Mouse (Mus musculus) embryonic facial prominence, embryonic 11.5 days (tissue): ENCODE results near the gene Smim6. TPM values are rescaled to one million over a fixed set of nuclear protein-coding genes. Genes with fewer than 3 reads are reported as not detected.
A peak's percentile ranks its signal among the peaks of the same experiment; 100 is the strongest.

Experiments used
- ATAC-seq: fragments of 200-750 bp; cut with Nextera tagmentation; replicated peaks from 2 replicates; pipeline ENCODE4 v1.8.0; 2017; ENCODE audit warnings: low read depth; ENCODE audit not compliant: insufficient number of reproducible peaks, low FRiP score, low TSS enrichment
- DNase-seq: peaks from one replicate; pipeline ENCODE4 v3.0.0-alpha.2; 2015; ENCODE audit warnings: low spot score
- H3K27ac ChIP-seq: fragments of 300-500 bp; sonication (generic); replicated peaks from 2 replicates; pipeline ENCODE4 v1.5.1; 2014; ENCODE audit warnings: mild to moderate bottlenecking, low read depth, low read length, control low read depth
- H3K27me3 ChIP-seq: fragments of 300-500 bp; sonication (generic); 2 replicates; pipeline ENCODE4 v1.6.1; 2014; ENCODE audit warnings: mild to moderate bottlenecking, low read length, moderate library complexity, mixed read lengths; ENCODE audit not compliant: control insufficient read depth, insufficient read depth
- H3K36me3 ChIP-seq: fragments of 300-500 bp; sonication (generic); replicated peaks from 2 replicates; pipeline ENCODE4 v1.6.1; 2014; ENCODE audit warnings: low read depth, mild to moderate bottlenecking, low read length, moderate library complexity, mixed read lengths; ENCODE audit not compliant: control insufficient read depth, insufficient read depth
- H3K4me1 ChIP-seq: fragments of 300-500 bp; sonication (generic); 2 replicates; pipeline ENCODE4 v1.6.1; 2014; ENCODE audit warnings: low read length, mixed read lengths; ENCODE audit not compliant: control insufficient read depth, insufficient read depth
- H3K4me2 ChIP-seq: fragments of 300-500 bp; sonication (generic); 2 replicates; pipeline ENCODE4 v1.6.1; 2014; ENCODE audit warnings: low read depth, mild to moderate bottlenecking, control low read depth, low read length, moderate library complexity
- H3K4me3 ChIP-seq: fragments of 300-500 bp; sonication (generic); 2 replicates; pipeline ENCODE4 v1.5.1; 2014; ENCODE audit warnings: low read depth, low read length, control low read depth
- H3K9ac ChIP-seq: fragments of 300-500 bp; sonication (generic); replicated peaks from 2 replicates; pipeline ENCODE4 v1.6.1; 2014; ENCODE audit warnings: mild to moderate bottlenecking, control low read depth, low read length
- H3K9me3 ChIP-seq: fragments of 300-500 bp; sonication (generic); replicated peaks from 2 replicates; pipeline ENCODE4 v1.6.1; 2016; ENCODE audit warnings: mild to moderate bottlenecking, low read length, inconsistent platforms, mixed read lengths; ENCODE audit not compliant: control insufficient read depth
- WGBS: fragments of 180-500 bp; shearing (Covaris S2); extraction: QIAGEN DNeasy Blood & Tissue Kit; methylation state at CpG from one replicate; pipeline ENCODE4 v1.1.7; 2014; 5-methylcytosine and 5-hydroxymethylcytosine counted together
- polyA plus RNA-seq: library from polyadenylated mRNA; unstranded; fragments of >200 nt; fragmentation: Nextera tagmentation; extraction: Ambion mirVana; gene quantifications from 2 replicates; pipeline ENCODE4 v1.2.1, GENCODE M21; 2014

Gene Smim6
- polyA plus RNA-seq, 1 experiment from 2014 or later: 0.21 TPM

DNA sequence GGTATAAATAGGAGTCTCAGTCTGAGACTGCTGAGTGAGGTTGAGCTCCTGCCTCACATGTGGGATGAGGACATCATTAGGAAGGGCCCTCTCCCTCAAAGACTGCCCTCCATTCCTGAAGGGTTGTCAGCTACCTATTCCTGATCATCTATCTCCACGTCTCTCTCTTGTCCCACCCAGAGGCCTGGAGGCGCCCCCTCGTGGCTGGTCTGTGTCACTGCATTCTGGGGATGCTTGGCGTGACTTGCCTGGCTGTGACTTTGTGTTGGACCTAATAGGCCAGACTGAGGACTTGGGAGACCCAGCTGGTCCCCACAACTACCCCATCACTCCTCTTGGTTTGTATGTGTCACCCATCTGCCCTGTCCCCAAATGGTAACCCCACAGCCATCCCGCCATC, 30.8 kb upstream of the Smim6 start:
- H3K9ac ChIP-seq: no peak overlapping the region
- no peak overlapping the region for H3K27ac ChIP-seq
- peaks cover 8% of the 10 kb centered on the region; the same call in 1 of the 2 replicates for H3K27me3 ChIP-seq
- DNase-seq (peak; percentile 28), ATAC-seq (no peak)
- 20% methylated on average over 5 of the region's 5 CpGs for WGBS
- no peaks in the 10 kb centered on the region for H3K4me1 ChIP-seq
- no peaks in the 10 kb centered on the region for H3K9me3 ChIP-seq
- H3K4me3 ChIP-seq: no peak overlapping the region
- no peaks in the 10 kb centered on the region for H3K36me3 ChIP-seq
- H3K4me2 ChIP-seq: no peak overlapping the region

- no peak for ATAC-seq
- peaks cover 8% of the 10 kb centered on the region; the same call in 1 of the 2 replicates for H3K27me3 ChIP-seq
- WGBS: 39% methylated on average over 15 of the region's 17 CpGs
Observed at GRCm38 (mm10) chr11:115883251-115883650, 28.6 kb upstream of the Smim6 start.

GRCm38 (mm10) chr11:115884361-115884760, 27.5 kb upstream of the Smim6 start:
- no peak for DNase-seq
- H3K4me1 ChIP-seq: no peaks in the 10 kb centered on the region
- no peaks in the 10 kb centered on the region for H3K9me3 ChIP-seq
- no peak overlapping the region for H3K9ac ChIP-seq
- no peak for ATAC-seq
- H3K27ac ChIP-seq: no peak overlapping the region
- WGBS: 95% methylated on average over 3 of the region's 3 CpGs
- peaks cover 8% of the 10 kb centered on the region; the same call in 1 of the 2 replicates for H3K27me3 ChIP-seq
- H3K36me3 ChIP-seq: no peaks in the 10 kb centered on the region
- no peak overlapping the region for H3K4me3 ChIP-seq
- H3K4me2 ChIP-seq: no peak overlapping the region

More at GRCm38 (mm10) chr11:115883251-115883650, 28.6 kb upstream of the Smim6 start:
- no peaks in the 10 kb centered on the region for H3K9me3 ChIP-seq
- H3K9ac ChIP-seq: no peak overlapping the region
- H3K4me2 ChIP-seq: no peak overlapping the region
- no peak overlapping the region for H3K4me3 ChIP-seq
- no peak overlapping the region for H3K27ac ChIP-seq
- H3K36me3 ChIP-seq: no peaks in the 10 kb centered on the region
- DNase-seq: no peak
- H3K4me1 ChIP-seq: no peaks in the 10 kb centered on the region

- peaks cover 8% of the 10 kb centered on the region; the same call in 1 of the 2 replicates for H3K27me3 ChIP-seq
- no peaks in the 10 kb centered on the region for H3K4me1 ChIP-seq
- no peak overlapping the region for H3K9ac ChIP-seq
- no peak overlapping the region for H3K4me3 ChIP-seq
- ATAC-seq: no peak
- H3K9me3 ChIP-seq: no peaks in the 10 kb centered on the region
- 76% methylated on average over 11 of the region's 11 CpGs for WGBS
- no peak overlapping the region for H3K27ac ChIP-seq
- no peak for DNase-seq
- H3K4me2 ChIP-seq: no peak overlapping the region
- H3K36me3 ChIP-seq: no peaks in the 10 kb centered on the region
Observed at GRCm38 (mm10) chr11:115885281-115885680, 26.5 kb upstream of the Smim6 start.

DNA sequence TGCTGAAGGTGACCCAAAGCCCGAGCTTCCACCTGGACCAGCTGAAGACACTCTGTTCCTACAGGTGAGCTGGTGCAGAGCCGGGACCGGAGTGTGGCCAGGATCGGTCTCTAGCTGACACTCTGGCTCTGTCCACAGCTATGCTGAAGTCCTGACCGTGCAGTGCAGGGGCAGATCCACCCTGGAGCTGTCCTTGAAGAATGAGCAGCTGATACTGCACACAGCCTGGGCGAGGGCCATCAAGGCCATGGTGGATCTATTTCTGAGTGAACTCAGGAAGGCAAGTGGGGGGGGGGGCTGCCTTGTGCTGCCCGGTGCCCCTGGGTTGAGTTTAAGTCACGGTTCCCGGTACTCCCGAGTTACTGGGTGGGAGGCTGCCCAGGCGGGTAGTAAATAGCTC, 25.4 kb upstream of the Smim6 start:
- H3K4me1 ChIP-seq: no peaks in the 10 kb centered on the region
- H3K4me2 ChIP-seq: no peak overlapping the region
- DNase-seq (no peak), ATAC-seq (no peak)
- no peaks in the 10 kb centered on the region for H3K36me3 ChIP-seq
- peaks cover 8% of the 10 kb centered on the region; the same call in 1 of the 2 replicates for H3K27me3 ChIP-seq
- H3K9me3 ChIP-seq: no peaks in the 10 kb centered on the region
- H3K4me3 ChIP-seq: no peak overlapping the region
- WGBS: 83% methylated on average over 11 of the region's 11 CpGs
- no peak overlapping the region for H3K9ac ChIP-seq
- H3K27ac ChIP-seq: no peak overlapping the region

DNA sequence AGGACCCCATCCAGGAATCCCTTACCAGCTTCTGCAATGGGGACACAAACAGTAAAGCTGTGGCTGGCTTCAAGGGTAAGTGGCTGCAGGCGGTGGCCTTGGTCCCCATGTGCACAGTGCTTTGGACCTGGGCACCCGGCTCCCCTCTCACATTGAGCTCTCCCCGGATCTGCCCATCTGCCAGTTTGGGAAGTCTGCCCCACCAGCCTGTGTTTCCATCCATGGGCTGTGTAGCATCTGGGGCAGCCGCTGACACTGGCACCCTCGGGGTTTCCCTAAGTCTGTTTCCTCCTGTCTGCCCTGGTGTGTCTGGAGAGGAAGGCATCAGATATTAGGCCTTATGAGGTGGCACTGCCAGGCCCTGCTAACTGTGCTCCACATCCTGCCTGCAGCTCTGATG, 23.8 kb upstream of the Smim6 start:
- 91% methylated on average over 5 of the region's 5 CpGs for WGBS
- ATAC-seq (no peak), DNase-seq (no peak)
- Histone ChIP-seq H3K4me3 (no peak overlapping the region), H3K4me2 (no peak overlapping the region), H3K4me1 (no peaks in the 10 kb centered on the region), H3K36me3 (no peaks in the 10 kb centered on the region), H3K27ac (no peak overlapping the region), H3K9ac (no peak overlapping the region), H3K9me3 (no peaks in the 10 kb centered on the region), H3K27me3 (peaks cover 6% of the 10 kb centered on the region; the same call in 1 of the 2 replicates)

GRCm38 (mm10) chr11:115889159-115889558, 22.7 kb upstream of the Smim6 start:
- Histone ChIP-seq H3K27ac (no peak overlapping the region), H3K27me3 (peaks cover 1% of the 10 kb centered on the region; the same call in 1 of the 2 replicates), H3K4me2 (no peak overlapping the region), H3K4me1 (no peaks in the 10 kb centered on the region), H3K9ac (no peak overlapping the region), H3K4me3 (no peak overlapping the region), H3K36me3 (no peaks in the 10 kb centered on the region), H3K9me3 (no peaks in the 10 kb centered on the region)
- ATAC-seq (no peak), DNase-seq (no peak)
- 76% methylated on average over 6 of the region's 6 CpGs for WGBS

- Histone ChIP-seq H3K9ac (no peak overlapping the region), H3K27me3 (no peaks in the 10 kb centered on the region), H3K4me2 (no peak overlapping the region), H3K4me1 (no peaks in the 10 kb centered on the region), H3K36me3 (no peaks in the 10 kb centered on the region), H3K9me3 (no peaks in the 10 kb centered on the region), H3K27ac (no peak overlapping the region), H3K4me3 (no peak overlapping the region)
- WGBS: 62% methylated on average over 6 of the region's 6 CpGs
- DNase-seq (no peak), ATAC-seq (no peak)
Observed at GRCm38 (mm10) chr11:115892213-115892612, 19.6 kb upstream of the Smim6 start.
